Mouse (Mus musculus) bone marrow macrophage, adult 2 months (primary cell): ENCODE results near the gene Aagab.

Experiments used
- CTCF ChIP-seq: IDR thresholded peaks from 2 replicates; pipeline ENCODE4 v1.5.1; 2012; ENCODE audit warnings: low read depth, mild to moderate bottlenecking, low read length, moderate library complexity
- POLR2A ChIP-seq: IDR thresholded peaks from 2 replicates; pipeline ENCODE4 v1.6.1; 2012; ENCODE audit warnings: mild to moderate bottlenecking, low read depth, low read length, borderline replicate concordance

DNA sequence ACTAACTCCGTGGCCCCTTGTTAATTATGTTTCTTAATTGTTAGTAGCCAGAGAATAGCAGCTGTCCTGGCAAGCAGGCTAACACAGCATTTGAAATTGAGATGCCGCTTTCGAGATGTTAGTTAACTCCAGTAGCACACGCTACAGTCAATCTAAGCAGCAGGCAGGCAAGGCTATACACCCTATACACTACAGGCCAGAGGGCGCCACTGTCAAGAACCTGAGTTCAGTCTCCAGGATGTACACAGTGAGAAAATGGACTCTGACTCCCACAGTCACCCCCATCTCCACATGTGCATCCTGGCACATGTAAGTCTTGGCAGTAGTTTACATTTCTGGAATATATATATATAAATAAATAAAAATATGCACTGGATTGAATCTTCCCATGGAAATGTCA, 22.8 kb upstream of the Aagab start:
- TF ChIP-seq CTCF (no peak), POLR2A (no peak)
